Mouse (Mus musculus): ENCODE data around the gene Wwc2. TPM values are rescaled to one million over a fixed set of nuclear protein-coding genes. Genes with fewer than 3 reads are reported as not detected.
A peak's percentile ranks its signal among the peaks of the same experiment; 100 is the strongest.

Gene Wwc2
- total RNA-seq (2014; rRNA removed; ENCODE audit: low replicate concordance) (18.5 and 21.1 TPM in 2 replicates), polyA plus RNA-seq (2015; fragmentation: Nextera tagmentation; extraction: Ambion mirVana) (8.0 and 8.2 TPM in 2 replicates)

DNA sequence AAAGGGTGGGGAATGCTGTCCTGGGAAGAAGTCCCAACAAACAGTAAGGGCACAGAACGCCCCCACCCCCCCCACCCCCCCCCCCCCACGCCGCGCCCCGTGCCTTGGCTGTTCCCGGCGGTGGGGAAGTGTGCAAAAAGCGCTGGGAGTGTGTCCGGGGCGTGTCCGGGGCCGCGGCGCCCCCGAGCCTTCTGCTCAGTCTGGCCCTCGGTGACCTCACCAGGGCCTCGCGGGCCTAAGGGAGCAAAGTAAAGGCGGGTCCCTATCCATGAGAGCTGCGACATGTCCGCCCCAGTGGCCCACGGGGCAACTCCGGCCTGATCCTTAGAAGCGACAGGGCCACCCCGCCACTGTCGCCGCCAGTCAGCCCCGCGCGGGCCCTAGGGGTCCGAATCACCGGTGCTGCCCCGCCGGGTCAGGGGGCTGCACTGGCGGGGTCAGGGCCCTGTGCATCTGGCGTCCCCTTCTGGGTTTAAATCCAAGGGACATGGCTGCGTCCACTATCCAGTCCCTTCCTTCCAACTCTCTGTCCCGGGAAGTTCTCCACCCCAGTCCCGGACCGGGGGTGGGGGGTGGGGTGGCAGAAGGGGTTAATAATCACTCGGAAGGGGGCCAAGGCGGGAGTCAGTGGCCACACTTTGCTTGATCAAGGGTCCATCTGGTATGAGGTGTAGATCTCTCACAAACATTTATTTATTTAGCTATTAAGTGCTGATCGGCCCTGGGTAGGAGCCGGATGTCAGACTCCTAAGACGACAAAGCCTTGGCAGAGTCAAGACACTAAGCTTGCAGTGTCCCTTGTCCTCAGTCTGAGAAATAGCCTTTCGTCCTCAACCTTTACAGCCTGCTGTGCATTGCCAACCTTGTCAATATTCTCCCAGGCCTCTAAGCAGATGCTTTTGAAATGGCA, at the start of gene Wwc2:
TSS of gene Wwc2 (minus strand) at position 14 of the 910 bp plus-strand sequence.
- Histone ChIP-seq H3K9ac (replicated peaks; ENCODE audit: low read depth, low read length) (peak within 1 kb of the TSS; percentile 98), H3K4me2 (ENCODE audit: low read depth, low read length) (peak within 1 kb of the TSS; percentile 91), H3K9me3 (replicated peaks; ENCODE audit: control insufficient read depth, low read length) (no peaks in the 10 kb centered on the region), H3K27ac (ENCODE audit: low read depth) (peak within 1 kb of the TSS; percentile 100), H3K27me3 (ENCODE audit: control insufficient read depth, insufficient read depth, low read length) (no peaks in the 10 kb centered on the region), H3K36me3 (replicated peaks; ENCODE audit: control insufficient read depth, insufficient read depth, low read length) (no peaks in the 10 kb centered on the region), H3K4me1 (ENCODE audit: control insufficient read depth, insufficient read depth) (peaks cover 47% of the 10 kb centered on the region), H3K4me3 (ENCODE audit: low read depth, low read length) (peak within 1 kb of the TSS; percentile 95)
- 2% methylated on average over 42 of the region's 46 CpGs for WGBS
- ATAC-seq (ENCODE audit: insufficient read depth, low read depth) (peak; percentile 80), DNase-seq (ENCODE audit: low spot score) (peak; percentile 78)
- TF ChIP-seq EP300 (IDR thresholded peaks at IDR 0.05; ENCODE audit: low read depth) (no peak), CTCF (IDR thresholded peaks at IDR 0.05; ENCODE audit: low read depth) (no peak)

DNA sequence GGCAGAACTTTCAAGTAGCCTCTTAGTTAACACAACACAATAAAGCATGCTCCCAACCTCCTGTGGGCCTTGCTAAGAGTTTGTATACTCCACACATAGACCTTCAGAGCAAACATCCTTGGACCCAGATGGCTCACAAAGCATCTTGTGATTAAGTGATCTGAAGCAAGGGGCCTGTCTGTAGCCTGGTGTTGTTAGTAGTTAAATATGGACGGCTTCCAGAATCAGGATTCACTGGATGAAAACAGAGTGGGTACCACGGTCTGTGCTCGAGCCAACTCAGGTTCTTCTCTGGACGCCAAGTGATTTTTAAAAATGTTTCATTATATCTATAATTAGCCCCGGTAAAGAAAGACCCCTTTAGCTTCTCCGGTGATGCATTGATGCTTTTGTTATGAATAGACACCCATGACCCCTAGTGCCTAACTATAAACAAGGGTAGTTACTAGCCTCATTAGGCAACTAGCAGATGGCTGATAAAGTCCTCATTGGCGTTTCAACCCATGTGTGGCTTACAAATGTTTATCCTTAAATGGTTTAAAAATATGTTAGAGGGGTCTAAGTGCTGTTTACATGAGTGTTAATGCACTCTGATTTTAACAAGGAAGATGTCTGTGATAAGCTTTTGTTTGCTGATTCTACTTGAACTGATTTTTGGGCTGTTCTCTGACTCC, 47.7 kb upstream of the Wwc2 start:
- ATAC-seq (ENCODE audit: insufficient read depth, low read depth) (no peak), DNase-seq (ENCODE audit: low spot score) (no peak)
- Histone ChIP-seq H3K9ac (replicated peaks; ENCODE audit: low read depth, low read length) (no peak overlapping the region), H3K4me1 (ENCODE audit: control insufficient read depth, insufficient read depth) (no peaks in the 10 kb centered on the region), H3K4me2 (ENCODE audit: low read depth, low read length) (no peak overlapping the region), H3K36me3 (replicated peaks; ENCODE audit: control insufficient read depth, insufficient read depth, low read length) (no peaks in the 10 kb centered on the region), H3K27ac (ENCODE audit: low read depth) (no peak overlapping the region), H3K9me3 (replicated peaks; ENCODE audit: control insufficient read depth, low read length) (no peaks in the 10 kb centered on the region), H3K4me3 (ENCODE audit: low read depth, low read length) (no peak overlapping the region), H3K27me3 (ENCODE audit: control insufficient read depth, insufficient read depth, low read length) (no peaks in the 10 kb centered on the region)
- TF ChIP-seq CTCF (IDR thresholded peaks at IDR 0.05; ENCODE audit: low read depth) (no peak), EP300 (IDR thresholded peaks at IDR 0.05; ENCODE audit: low read depth) (no peak)
- 78% methylated on average over 7 of the region's 7 CpGs for WGBS

DNA sequence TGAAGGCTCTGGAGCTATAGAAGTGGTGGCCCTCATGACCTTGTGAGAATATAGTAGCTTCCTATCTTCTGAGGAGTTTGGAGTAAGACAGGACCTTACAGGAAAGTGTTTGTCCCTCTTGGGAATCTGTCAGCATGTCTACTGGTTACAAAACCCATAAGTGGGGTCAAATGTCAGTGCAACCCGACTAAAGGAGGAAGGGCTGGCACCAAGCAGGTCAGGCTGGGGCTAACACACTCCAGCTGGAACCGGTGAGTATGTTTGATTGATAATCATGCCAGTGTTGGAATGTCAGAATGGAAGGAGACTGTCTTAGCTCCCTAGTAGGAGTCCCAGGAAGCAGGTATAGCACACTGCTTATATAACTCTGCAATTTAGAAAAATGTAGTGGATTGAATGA, 41.3 kb upstream of the Wwc2 start:
- Histone ChIP-seq H3K4me3 (ENCODE audit: low read depth, low read length) (no peak overlapping the region), H3K27ac (ENCODE audit: low read depth) (no peak overlapping the region), H3K4me2 (ENCODE audit: low read depth, low read length) (no peak overlapping the region), H3K9ac (replicated peaks; ENCODE audit: low read depth, low read length) (no peak overlapping the region), H3K27me3 (ENCODE audit: control insufficient read depth, insufficient read depth, low read length) (no peaks in the 10 kb centered on the region), H3K4me1 (ENCODE audit: control insufficient read depth, insufficient read depth) (no peaks in the 10 kb centered on the region), H3K36me3 (replicated peaks; ENCODE audit: control insufficient read depth, insufficient read depth, low read length) (no peaks in the 10 kb centered on the region), H3K9me3 (replicated peaks; ENCODE audit: control insufficient read depth, low read length) (no peaks in the 10 kb centered on the region)
- ATAC-seq (ENCODE audit: insufficient read depth, low read depth), result no peak
- WGBS, result 21% methylated on average over 2 of the region's 2 CpGs
- TF ChIP-seq EP300 (IDR thresholded peaks at IDR 0.05; ENCODE audit: low read depth) (no peak), CTCF (IDR thresholded peaks at IDR 0.05; ENCODE audit: low read depth) (no peak)
- no peak for DNase-seq (ENCODE audit: low spot score)

DNA sequence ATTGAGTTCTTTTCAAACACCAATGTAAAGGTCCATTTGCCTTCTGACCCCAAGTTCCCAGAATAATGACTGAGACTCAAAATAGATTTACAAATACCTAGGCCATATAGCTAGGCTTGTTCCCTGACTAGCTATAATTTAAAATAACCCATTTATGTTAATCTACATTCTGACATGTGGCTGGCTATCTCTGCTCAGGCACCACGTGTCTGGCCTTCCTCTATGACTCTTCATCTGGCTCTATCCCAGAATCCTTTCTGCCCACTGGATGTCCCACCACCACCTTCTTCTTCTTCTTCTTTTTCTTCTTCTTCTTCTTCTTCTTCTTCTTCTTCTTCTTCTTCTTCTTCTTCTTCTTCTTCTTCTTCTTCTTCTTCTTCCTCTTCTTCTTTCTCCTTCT, 39.9 kb upstream of the Wwc2 start:
- Histone ChIP-seq H3K9ac (replicated peaks; ENCODE audit: low read depth, low read length) (no peak overlapping the region), H3K36me3 (replicated peaks; ENCODE audit: control insufficient read depth, insufficient read depth, low read length) (no peaks in the 10 kb centered on the region), H3K4me3 (ENCODE audit: low read depth, low read length) (no peak overlapping the region), H3K27me3 (ENCODE audit: control insufficient read depth, insufficient read depth, low read length) (no peaks in the 10 kb centered on the region), H3K9me3 (replicated peaks; ENCODE audit: control insufficient read depth, low read length) (no peaks in the 10 kb centered on the region), H3K4me2 (ENCODE audit: low read depth, low read length) (no peak overlapping the region), H3K27ac (ENCODE audit: low read depth) (no peak overlapping the region), H3K4me1 (ENCODE audit: control insufficient read depth, insufficient read depth) (no peaks in the 10 kb centered on the region)
- DNase-seq (ENCODE audit: low spot score) (no peak), ATAC-seq (ENCODE audit: insufficient read depth, low read depth) (no peak)
- no peak for TF ChIP-seq CTCF (IDR thresholded peaks at IDR 0.05; ENCODE audit: low read depth)
- WGBS, result 59% methylated on average over 1 of the region's 1 CpGs

DNA sequence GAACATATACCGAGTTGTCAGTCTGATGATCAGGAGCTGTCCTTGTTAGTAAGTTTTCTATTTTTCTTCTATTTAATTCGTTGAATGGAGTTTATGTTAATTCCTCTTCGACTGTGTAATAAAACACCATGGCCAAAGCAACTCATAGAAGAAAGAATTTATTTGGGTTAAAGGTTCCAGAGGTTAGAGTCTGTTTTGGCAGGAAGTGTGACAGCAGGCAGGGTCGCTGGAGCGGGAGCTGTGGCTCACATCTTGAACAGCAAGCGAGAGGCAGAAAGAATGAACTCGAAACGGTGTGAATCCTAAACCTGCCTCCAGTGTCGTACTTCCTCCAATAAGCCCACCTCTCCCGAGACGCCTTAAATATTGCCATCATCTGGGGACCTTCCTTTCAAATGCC, 36.1 kb upstream of the Wwc2 start:
- no peaks in the 10 kb centered on the region for H3K9me3 ChIP-seq (replicated peaks; ENCODE audit: control insufficient read depth, low read length)
- no peaks in the 10 kb centered on the region for H3K36me3 ChIP-seq (replicated peaks; ENCODE audit: control insufficient read depth, insufficient read depth, low read length)
- H3K27ac ChIP-seq (ENCODE audit: low read depth), result no peak overlapping the region
- H3K4me1 ChIP-seq (ENCODE audit: control insufficient read depth, insufficient read depth), result no peaks in the 10 kb centered on the region
- no peak overlapping the region for H3K4me3 ChIP-seq (ENCODE audit: low read depth, low read length)
- TF ChIP-seq CTCF (IDR thresholded peaks at IDR 0.05; ENCODE audit: low read depth), result no peak
- no peak for TF ChIP-seq EP300 (IDR thresholded peaks at IDR 0.05; ENCODE audit: low read depth)
- no peak overlapping the region for H3K9ac ChIP-seq (replicated peaks; ENCODE audit: low read depth, low read length)
- no peak for ATAC-seq (ENCODE audit: insufficient read depth, low read depth)
- H3K27me3 ChIP-seq (ENCODE audit: control insufficient read depth, insufficient read depth, low read length), result no peaks in the 10 kb centered on the region
- WGBS, result 65% methylated on average over 11 of the region's 11 CpGs
- DNase-seq (ENCODE audit: low spot score), result no peak
- no peak overlapping the region for H3K4me2 ChIP-seq (ENCODE audit: low read depth, low read length)
